Mouse (Mus musculus): ENCODE measurements around the gene Thoc3.

DNA sequence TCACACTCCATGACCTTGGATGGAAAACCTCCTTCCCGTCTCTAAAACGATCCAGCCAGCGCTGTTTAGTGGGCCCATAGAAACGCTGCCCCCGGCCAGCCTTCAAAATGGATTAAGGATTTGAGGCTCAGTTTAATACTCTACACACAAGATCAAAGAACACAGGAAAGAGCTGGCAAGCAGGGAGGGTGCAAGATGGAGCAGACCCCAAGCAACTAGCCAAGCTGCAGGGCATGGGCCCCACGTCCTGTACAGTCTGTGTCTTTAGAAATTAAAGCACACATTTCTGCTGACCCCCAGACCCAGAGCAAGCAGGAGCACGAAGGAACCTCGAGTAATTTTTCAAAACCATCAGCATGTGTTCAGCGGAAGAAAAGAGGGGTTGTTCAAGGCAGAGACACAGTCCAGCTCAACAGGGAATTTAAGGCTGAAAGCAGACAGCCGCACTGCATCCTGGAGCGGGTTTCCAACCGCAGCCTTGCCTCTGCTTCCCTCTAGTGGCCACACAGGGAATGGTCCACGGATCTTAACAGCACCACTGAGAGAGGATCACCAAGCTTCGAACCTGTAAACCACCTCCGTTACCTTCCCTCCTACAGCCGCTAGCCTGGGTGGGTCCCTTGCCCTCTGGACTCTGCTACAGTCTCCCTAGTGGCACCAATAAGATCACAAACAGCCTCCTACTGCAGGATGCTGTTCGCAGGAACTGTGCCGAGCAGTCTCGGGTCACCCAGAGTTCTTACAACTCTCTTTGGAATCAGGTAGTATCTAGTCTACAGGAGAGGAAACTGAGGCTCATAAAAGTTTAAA is 21.8 kb downstream of the Thoc3 start:
- TF ChIP-seq GATA1 (IDR thresholded peaks at IDR 0.05; ENCODE audit: borderline replicate concordance, low read length) (no peak), CTCF (IDR thresholded peaks at IDR 0.05; ENCODE audit: low read depth, low read length) (peak; percentile 98)

All from G1E (cell line).